Mouse (Mus musculus) gastrocnemius, postnatal 4 days (tissue): Measurements from ENCODE around the gene Apela. TPM values are rescaled to one million over a fixed set of nuclear protein-coding genes. Genes with fewer than 3 reads are reported as not detected.

Experiments used
- DNase-seq, 2 experiments: peaks; one replicate each; pipeline ENCODE4 v3.0.0; 2021 to 2022; ENCODE audit warnings: low spot score in 2 of 2, mixed read lengths in 2 of 2
- long read RNA-seq, 2 experiments: library from polyadenylated mRNA; stranded (forward); transcript quantifications; one replicate each; pipeline ENCODE4 v2.0.0; 2021
- total RNA-seq, 2 experiments: library from RNA; stranded (reverse); gene quantifications; 2 replicates each; pipeline ENCODE4 v1.2.3; 2021

Apela gene
- total RNA-seq: not detected
- long read RNA-seq, experiment 1, partial matches to known transcripts: 0 of 1 reads
- long read RNA-seq, experiment 1, other reads (novel, unspliced or antisense): 0 of 1 reads
- long read RNA-seq, experiment 2: 0 reads

DNA sequence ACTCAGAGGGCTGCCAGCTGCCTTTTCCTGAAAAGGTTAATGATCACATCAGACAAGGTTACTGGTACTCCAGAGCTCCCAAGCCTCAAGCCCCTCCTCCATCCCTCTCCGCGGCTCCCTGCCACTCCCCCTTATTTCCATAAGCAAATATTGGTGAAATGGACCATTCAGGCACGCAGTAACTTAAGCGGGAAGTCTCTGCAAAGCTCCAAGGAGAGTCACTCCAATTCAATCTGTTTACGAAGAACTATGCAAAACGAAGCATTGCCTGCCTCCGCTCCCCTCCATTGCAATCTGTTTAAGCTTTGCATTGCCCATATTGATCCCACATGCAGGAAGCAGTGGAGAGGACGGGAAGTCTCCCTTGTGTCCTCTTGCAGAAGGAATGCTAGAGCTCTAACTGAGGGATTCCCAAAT lies at the start of gene Apela:
Gene Apela, minus strand, starts transcription at position 220 of the 417 bp plus-strand sequence.
- no peak for DNase-seq

DNA sequence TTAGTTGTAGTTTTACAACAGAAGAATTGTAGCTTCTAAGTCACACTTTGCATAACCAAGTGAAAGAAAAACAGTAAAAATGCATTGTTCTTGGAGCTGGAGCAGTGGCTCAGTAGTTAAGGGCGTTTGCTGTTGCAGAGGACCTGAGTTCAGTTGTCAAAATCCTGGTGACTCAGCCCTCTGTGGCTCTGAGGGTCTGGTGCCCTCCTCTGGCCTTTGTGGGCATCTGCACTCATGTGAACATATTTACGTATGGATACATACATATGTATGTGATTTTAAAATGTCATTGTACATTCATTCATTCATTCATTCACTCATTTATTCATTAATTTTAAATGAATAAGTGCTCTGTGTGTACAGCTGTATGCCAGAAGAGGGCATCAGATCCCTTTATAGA lies 48.5 kb upstream of the Apela start:
- DNase-seq: no peak

- DNase-seq: no peak
These were observed 43.6 kb upstream of the Apela start for GRCm38 (mm10) chr8:65080731-65081130.

DNA sequence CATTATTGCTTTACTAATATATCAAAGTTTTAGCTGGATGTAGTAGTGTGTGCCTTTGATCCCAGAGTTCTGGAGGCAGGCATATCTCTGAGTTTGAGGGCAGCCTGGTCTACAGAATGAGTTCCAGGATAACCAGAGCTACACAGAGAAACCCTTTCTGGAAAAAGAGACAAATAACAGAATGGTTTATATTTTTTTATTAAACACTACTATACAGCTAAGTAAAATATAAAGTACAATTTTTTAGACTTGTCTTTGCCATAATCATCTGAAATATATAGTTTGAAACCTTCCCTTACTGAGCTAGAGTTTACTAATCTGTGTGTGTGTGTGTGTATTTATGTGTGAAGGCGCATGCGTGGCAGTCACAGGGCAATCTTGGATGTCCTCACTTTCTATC lies 37.6 kb upstream of the Apela start, which contains the start of gene Gm10663:
Gene Gm10663, plus strand, starts transcription at position 301 of the 400 bp plus-strand sequence.
- DNase-seq: no peak

DNA sequence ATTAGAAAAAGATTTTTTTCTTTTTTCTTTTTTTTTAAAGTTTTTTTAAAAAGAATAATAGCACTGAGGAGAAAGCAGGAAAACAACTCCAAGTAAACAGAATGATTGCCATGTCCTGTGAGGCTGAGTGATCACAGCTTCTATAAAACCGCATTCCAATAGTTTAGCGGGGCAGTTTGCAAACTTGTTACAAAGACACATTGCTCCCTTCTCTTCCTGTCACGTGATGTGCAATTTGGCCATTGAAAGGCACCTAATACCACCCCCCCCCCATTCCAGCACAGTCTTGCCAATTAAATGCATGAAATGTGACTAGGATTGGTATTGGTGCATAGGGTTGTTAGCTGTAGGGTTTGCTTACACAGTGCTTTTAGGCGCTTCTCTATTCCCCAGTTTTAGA lies 33.9 kb upstream of the Apela start:
- DNase-seq: no peak

- no peak for DNase-seq
These were observed 31.3 kb upstream of the Apela start for GRCm38 (mm10) chr8:65068473-65068819.

DNA sequence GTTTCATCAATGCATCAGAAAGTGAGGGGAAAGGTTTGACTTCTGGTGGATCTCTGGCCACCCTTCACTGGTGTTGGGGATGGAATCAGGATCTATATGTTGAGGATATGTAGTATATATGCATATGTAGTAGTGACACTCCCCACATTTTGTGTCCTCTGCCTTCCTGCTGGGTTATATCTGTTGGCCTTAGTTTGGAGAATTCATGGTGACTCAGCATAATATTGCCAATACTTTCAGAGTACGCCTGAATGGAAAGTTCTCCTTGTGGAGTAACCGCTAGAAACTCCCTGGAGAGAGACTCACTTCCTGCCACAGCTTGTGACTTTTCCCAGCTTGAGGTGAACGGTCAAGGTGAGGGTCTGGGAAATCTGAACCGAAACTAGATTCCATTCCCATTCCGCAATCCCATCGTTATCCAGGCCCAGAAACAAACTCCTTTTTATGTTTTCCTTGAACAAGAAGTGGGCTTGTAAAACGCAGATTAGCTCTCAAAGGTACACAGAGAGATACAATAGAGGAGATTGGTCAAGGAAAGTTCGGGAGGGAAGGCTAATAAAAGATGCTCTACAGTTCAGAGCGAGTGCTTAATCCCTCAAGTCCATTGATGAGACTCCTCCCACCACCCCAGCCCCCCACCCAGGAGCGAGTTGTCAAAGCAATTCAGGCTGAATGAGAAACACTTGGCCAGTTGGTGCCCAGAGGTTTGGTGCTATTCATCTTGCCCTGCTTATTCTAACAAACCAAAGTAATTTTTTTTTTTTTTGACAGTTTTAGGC lies 30.7 kb upstream of the Apela start:
- no peak for DNase-seq

DNA sequence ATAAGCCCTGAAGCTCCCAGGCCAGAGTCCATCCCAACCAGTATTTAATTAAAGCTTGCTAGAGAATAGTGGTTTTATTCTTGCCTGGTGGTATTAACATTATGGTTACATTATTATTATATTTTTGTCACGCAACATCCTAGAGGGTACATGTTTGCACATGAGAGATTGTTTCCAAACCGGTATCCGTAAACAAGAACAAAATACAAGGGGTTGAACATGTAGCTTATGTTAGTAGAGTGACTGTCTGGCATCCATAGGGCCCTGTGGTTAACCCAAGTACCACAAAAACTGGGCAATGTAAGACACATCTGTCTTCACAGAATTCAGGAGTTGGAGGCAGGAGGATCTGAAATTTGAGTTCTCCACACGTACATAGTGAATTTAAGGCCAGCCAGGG lies 29.9 kb upstream of the Apela start:
- no peak for DNase-seq

- no peak for DNase-seq
These were observed 28.5 kb upstream of the Apela start for GRCm38 (mm10) chr8:65065622-65066021.

DNA sequence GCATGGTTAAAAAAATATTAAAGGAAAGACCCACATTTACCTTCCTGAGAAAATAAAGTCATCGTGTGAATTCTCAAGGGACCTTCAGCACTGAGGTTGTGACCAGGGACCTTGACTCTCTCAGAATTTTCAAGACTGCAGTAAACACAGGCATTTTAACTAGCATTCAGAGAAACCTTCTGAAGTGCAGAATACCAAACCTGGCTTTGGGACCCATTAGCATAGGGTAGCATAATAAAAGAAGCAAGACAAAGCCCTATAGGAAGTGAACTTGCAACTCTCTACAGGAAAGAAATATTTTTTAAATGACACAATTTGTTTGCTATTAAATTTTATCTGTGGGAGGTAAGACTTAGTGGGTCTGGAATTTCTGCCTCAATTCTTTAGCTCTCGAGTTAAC lies 26.9 kb upstream of the Apela start:
- no peak for DNase-seq

- no peak for DNase-seq
These were observed 25.1 kb upstream of the Apela start for GRCm38 (mm10) chr8:65062195-65062594.

DNA sequence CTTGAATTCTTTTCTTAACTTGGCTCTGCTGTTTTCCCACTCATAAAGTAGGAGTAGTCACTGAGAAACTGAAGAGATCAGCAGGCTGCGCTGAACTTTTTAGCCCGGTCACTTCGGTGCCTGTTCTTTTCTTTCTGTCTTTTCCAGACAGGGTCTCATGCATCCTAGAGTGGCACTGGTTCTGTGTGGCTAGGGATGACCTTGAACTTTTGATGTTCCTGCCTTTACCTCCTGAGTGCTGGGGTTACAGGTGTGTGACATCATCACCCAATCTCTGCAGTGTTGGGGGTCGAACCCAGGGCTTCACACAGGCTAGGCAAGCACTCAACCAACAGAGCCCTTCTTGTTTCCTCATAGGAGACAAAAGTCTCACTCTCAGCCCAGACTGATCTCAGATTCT lies 19.6 kb upstream of the Apela start:
- DNase-seq: no peak

GRCm38 (mm10) chr8:65053968-65054367 lies 16.8 kb upstream of the Apela start:
- no peak for DNase-seq

GRCm38 (mm10) chr8:65053554-65053953 lies 16.4 kb upstream of the Apela start:
- no peak for DNase-seq

DNA sequence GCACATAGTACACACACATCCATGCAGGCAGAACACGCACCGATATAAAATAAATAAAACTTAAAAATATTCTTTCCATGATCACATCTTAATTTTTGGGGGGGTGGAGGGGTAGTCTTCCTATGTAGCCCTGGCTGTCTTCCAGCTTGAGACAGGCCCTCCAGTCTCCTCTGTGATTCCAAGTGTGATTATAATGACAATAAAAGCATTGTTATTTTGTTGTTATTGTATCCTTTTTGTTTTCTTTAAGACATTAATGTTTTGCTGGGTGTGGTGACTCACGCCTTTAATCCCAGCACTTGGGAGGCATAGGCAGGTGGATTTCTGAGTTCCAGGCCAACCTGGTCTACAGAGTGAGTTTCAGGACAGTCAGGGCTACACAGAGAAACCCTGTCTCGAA lies 10.7 kb upstream of the Apela start:
- no peak for DNase-seq

DNA sequence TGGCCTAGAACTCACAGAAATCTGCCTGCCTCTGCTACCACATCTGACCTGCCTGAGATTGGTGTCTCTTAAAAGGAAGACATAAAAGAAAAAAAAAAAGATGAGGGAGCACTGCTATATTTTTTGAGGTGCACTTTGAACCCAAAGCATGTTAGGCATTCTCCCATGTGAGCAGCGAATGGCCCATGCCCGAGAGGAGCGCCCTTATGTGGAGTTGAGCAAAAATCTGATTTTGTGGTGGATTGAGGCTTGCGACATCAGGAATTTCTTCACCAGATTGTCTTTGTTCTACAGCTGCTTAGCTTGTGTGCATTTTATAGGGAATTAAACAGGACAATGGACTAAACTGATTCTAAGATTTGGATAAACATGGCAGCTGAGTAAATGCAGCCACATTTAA lies 10.1 kb upstream of the Apela start:
- no peak for DNase-seq

DNA sequence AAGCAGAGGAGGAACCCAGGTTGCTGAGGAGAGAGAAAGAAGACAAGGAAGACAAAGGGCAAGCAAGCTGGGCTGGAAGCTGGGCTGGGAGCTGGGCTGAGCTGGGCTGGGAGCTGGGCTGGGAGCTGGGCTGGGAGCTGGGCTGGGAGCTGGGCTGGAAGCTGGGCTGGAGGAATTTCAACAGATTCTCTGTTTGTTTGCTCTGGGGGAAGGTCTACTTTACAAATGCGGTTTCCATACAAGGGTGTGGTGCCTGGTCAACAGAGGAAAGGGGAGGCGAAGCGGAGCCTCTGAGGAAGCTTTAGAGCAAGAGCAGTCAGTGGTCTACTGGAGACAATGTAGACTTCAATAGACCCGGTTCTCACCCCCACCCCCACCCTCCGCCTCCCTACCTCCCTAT lies 9.4 kb upstream of the Apela start:
- peak in 1 of 2 experiments; percentile 30 for DNase-seq

DNA sequence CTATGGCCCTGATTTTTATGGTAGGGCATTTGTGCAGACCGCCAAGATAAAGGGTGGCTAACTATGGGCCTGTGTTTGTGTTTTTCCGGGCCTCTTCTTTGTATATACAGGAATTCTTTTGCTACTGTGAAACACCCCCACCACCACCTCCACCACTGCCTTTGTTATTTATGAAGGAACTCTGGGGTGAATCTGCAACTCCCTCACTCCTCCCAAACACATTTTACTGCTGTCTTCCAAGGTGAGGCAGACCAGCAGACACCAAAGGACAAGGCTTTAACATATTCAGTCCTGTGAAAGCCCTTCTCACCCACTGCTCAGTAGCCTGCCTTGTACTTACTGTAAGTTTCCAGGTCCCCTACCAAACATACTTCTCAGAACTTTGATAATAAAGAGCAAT lies 3.0 kb downstream of the Apela start:
- DNase-seq: no peak

DNA sequence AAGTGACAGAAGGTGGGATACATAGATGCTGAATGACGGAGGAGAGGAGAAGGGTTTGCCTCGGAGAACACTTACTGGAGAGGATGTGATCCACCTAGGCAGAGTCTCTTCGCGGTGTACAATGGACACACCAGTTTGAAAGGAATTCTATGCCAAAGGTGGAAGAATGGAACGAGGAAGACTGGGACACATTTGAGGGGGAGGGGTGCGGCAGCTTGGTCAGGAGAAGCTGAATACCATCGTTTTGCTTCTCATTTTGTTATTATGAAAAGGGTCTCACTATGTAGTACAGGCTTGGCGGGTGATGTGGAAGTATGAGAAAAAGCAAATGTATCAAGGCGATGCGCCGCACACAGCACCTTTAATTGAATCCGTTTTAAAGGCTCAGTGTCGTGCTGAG lies 4.1 kb downstream of the Apela start:
- no peak for DNase-seq

- no peak for DNase-seq
These were observed 5.0 kb downstream of the Apela start for GRCm38 (mm10) chr8:65032107-65032506.

GRCm38 (mm10) chr8:65030735-65031485 lies 6.2 kb downstream of the Apela start:
- DNase-seq: no peak

- DNase-seq: no peak
These were observed 7.4 kb downstream of the Apela start for GRCm38 (mm10) chr8:65029776-65030175.
